Mouse (Mus musculus) olfactory bulb, adult 2 months (tissue): Measurements from ENCODE around the gene Trmt1.

Source experiments
- CTCF ChIP-seq: fragments of 200-500 bp; IDR thresholded peaks from 2 replicates; pipeline ENCODE4 v1.5.1; 2012; ENCODE audit warnings: low read depth, mild to moderate bottlenecking, low read length, moderate library complexity; ENCODE audit not compliant: insufficient read depth
- POLR2A ChIP-seq: fragments of 200-500 bp; IDR thresholded peaks from 2 replicates; pipeline ENCODE4 v1.6.1; 2012; ENCODE audit warnings: mild to moderate bottlenecking, low read depth, low read length, moderate library complexity; ENCODE audit not compliant: insufficient read depth

- no peak for TF ChIP-seq POLR2A
- TF ChIP-seq CTCF = no peak
Observed at GRCm38 (mm10) chr8:84698288-84698687, 12.2 kb downstream of the Trmt1 start.
